Mouse (Mus musculus) left cerebral cortex, adult 9 months (tissue): ENCODE data around the gene Cryzl2.

ENCODE experiments used
- DNase-seq, 2 experiments: peaks; one replicate each; pipeline ENCODE4 v3.0.0; 2022; ENCODE audit warnings: low spot score in 2 of 2

Cryzl2 gene

GRCm38 (mm10) chr1:157443026-157443722 is 15.2 kb upstream of the Cryzl2 start:
- peak in 1 of 2 experiments; percentile 56 for DNase-seq

GRCm38 (mm10) chr1:157443723-157444561 is 14.4 kb upstream of the Cryzl2 start:
- DNase-seq: peak in 1 of 2 experiments; percentile 33

GRCm38 (mm10) chr1:157444632-157445300 is 13.6 kb upstream of the Cryzl2 start:
- no peak for DNase-seq

GRCm38 (mm10) chr1:157445398-157445910 is 12.9 kb upstream of the Cryzl2 start:
- DNase-seq: no peak

GRCm38 (mm10) chr1:157446325-157446724 is 12.1 kb upstream of the Cryzl2 start:
- DNase-seq: peak in 1 of 2 experiments; percentile 84

- peak in 1 of 2 experiments; percentile 29 for DNase-seq
Measured at GRCm38 (mm10) chr1:157447142-157447541, 11.2 kb upstream of the Cryzl2 start.

GRCm38 (mm10) chr1:157448164-157448804 is 10.1 kb upstream of the Cryzl2 start:
- no peak for DNase-seq

GRCm38 (mm10) chr1:157448805-157449188 is 9.6 kb upstream of the Cryzl2 start:
- DNase-seq: no peak

GRCm38 (mm10) chr1:157449532-157449931 is 8.8 kb upstream of the Cryzl2 start:
- DNase-seq: no peak

- no peak for DNase-seq
Measured at GRCm38 (mm10) chr1:157449981-157450636, 8.3 kb upstream of the Cryzl2 start.

GRCm38 (mm10) chr1:157452284-157452683 is 6.1 kb upstream of the Cryzl2 start:
- DNase-seq: no peak

GRCm38 (mm10) chr1:157452759-157453549 is 5.4 kb upstream of the Cryzl2 start:
- no peak for DNase-seq

GRCm38 (mm10) chr1:157454876-157455275 is 3.5 kb upstream of the Cryzl2 start:
- no peak for DNase-seq

GRCm38 (mm10) chr1:157457789-157458188 is 588 bp upstream of the Cryzl2 start:
- no peak for DNase-seq

GRCm38 (mm10) chr1:157459904-157460303 is 1.5 kb downstream of the Cryzl2 start:
- no peak for DNase-seq

- DNase-seq: no peak
Measured at GRCm38 (mm10) chr1:157461276-157461675, 2.9 kb downstream of the Cryzl2 start.

GRCm38 (mm10) chr1:157462336-157462735 is 4.0 kb downstream of the Cryzl2 start:
- DNase-seq: no peak

- DNase-seq: peak in 1 of 2 experiments; percentile 75
Measured at GRCm38 (mm10) chr1:157465194-157465593, 6.8 kb downstream of the Cryzl2 start.

GRCm38 (mm10) chr1:157467866-157468265 is 9.5 kb downstream of the Cryzl2 start:
- peak in 1 of 2 experiments; percentile 46 for DNase-seq

GRCm38 (mm10) chr1:157470761-157471386 is 12.5 kb downstream of the Cryzl2 start:
- peak; percentile 63 to 86 for DNase-seq
